Mouse (Mus musculus) splenic B cell, adult 2 months (primary cell): ENCODE data around the gene Rab33b.
"Not testable (repeated sequence)": the region's sequence is repeated elsewhere in the genome, so short reads cannot be mapped to it uniquely, and the experiment has no call there.

Source experiments
- DNase-seq: peaks from one replicate; pipeline ENCODE4 v3.0.0-alpha.2; 2011; ENCODE audit warnings: low read depth, low spot score
- H3K27me3 ChIP-seq: 2 replicates; pipeline ENCODE4 v1.6.1; 2012; ENCODE audit warnings: mild to moderate bottlenecking, low read length, moderate library complexity, mixed read lengths; ENCODE audit not compliant: control insufficient read depth, poor library complexity, insufficient read depth, severe bottlenecking
- H3K36me3 ChIP-seq: 2 replicates; pipeline ENCODE4 v1.6.1; 2012; ENCODE audit warnings: mild to moderate bottlenecking, low read length, moderate library complexity, mixed read lengths; ENCODE audit not compliant: control insufficient read depth, poor library complexity, insufficient read depth, severe bottlenecking

Rab33b gene

DNA sequence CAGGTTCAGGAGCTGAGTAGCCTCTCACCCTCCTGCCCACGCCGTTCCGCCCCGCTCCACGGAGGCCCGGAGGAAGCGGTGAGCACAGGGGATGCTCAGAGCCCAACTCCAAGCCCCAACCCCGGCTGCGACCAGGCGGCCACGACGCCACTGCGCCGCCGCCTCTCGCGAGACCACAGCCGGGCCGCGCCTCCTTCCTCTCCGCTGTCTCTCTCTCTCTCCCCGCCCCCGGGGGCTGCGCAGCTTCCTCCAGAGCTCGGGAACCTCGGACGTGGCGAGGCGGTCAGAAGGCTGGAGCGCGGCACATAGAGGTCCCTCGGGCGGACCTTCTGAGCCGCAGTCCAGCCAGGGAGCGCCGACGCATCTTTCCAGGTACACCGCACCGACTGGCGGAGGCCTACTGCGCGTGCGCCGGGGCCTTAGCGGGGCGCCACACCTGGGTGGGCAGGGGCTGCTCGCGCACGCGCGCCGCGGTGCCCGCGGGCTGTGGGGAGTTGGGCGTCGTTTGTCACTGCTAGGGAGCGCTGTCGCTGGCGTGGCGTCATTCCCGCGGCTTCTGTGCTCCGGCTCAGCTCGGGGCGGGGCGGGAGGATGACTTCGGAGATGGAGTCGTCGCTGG is at the start of gene Rab33b:
TSS of gene Rab33b (plus strand) at position 180 of the 619 bp plus-strand sequence.
- peak; percentile 98 for DNase-seq
- Histone ChIP-seq H3K27me3 (no peaks in the 10 kb centered on the region), H3K36me3 (no peaks in the 10 kb centered on the region)

DNA sequence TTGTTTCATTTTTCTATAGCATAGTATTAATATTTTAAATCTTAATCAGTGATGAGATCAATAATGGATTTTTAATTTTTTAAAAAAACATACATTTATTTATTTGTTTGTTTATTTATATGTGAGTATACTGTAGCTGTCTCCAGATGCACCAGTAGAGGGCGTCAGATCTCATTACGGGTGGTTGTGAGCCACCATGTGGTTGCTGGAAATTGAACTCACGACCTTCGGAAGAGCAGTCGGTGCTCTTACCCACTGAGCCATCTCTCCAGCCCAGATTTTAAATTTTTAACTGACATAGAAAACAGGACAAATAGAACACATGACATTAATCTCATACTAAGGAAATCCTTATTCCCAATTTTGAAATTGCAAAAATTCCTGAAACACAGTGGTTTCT is 49.4 kb upstream of the Rab33b start:
- not testable (repeated sequence) for DNase-seq, H3K27me3 ChIP-seq

DNA sequence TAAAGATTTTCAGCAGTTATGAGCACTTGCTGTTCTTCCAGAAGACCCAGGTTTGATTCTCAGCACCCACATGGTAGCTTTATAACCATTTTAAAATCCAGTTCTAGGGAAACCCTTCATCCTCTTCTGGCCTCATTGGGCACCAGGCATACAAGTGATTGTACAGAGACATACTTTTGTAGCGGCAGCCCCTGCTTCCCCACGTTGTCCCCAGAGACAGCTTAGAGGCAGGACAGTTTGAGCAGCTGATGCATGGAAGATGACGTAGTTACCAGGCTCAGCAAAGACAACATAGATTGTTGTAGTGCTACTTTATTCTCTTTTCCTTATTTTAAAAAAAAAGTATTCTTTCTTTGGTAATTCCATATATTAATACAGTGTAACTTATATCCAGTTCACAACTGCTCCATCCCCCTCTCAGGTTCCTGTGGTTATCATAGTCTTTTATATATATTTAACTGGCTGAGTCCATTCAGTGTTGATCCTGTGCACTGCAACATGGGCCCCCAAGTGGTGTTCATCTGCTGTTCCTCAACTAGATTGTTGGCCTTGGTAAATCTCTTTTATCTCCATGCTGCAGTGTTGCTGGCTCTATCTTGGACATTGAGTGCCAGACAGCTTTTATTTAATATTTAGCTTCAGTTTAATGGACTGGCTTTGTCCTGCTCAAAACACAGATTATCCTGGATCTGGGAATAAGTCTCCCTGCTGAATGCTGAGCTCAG is 48.7 kb upstream of the Rab33b start:
- peak; percentile 75 for DNase-seq
- Histone ChIP-seq H3K27me3 (no peaks in the 10 kb centered on the region), H3K36me3 (peaks cover 2% of the 10 kb centered on the region; the same call in 1 of the 2 replicates)

More for the DNA sequence above, 49.4 kb upstream of the Rab33b start:
- not testable (repeated sequence) for H3K36me3 ChIP-seq

DNA sequence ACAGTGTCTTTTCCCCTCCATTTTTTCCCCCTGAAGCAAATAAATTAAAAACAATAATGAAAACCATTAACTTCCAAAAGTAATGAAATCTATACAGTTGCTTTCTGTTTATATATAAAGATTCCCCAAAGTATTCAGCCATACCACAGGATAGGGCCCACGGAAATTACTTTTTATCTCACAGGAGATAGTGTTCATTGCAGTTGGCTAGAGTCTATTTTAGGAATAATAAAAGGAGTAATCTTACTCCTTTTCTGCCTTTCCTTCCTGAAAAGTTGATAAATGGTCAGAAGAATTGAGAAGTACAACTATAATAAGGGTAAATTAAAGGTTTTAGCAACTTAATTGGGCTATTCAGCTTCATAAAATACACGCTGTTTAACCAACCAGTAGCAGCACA is 15.2 kb upstream of the Rab33b start:
- no peaks in the 10 kb centered on the region for H3K27me3 ChIP-seq
- no peak for DNase-seq
- peaks cover 16% of the 10 kb centered on the region for H3K36me3 ChIP-seq

DNA sequence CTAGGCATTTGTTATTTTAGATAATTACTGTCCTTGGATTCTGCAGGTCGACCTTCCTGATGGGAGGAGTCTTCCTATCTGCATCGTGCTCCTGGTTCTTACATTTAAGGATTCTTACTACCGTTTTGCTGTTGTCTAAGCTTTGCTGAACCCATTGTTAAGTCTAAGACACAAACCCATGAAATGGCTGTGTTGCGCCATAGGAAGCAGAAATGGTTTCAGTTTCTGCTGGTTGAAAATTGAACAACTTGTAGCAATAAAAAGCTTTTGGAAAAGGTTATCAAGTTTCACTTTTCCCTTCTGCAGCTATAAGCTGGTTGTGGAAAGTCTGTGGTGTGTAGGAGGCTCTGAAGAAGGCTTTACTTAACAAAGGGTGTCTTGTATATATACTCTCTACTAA is 8.0 kb upstream of the Rab33b start:
- DNase-seq = no peak
- Histone ChIP-seq H3K27me3 (no peaks in the 10 kb centered on the region), H3K36me3 (peaks cover 8% of the 10 kb centered on the region; the same call in 1 of the 2 replicates)

DNA sequence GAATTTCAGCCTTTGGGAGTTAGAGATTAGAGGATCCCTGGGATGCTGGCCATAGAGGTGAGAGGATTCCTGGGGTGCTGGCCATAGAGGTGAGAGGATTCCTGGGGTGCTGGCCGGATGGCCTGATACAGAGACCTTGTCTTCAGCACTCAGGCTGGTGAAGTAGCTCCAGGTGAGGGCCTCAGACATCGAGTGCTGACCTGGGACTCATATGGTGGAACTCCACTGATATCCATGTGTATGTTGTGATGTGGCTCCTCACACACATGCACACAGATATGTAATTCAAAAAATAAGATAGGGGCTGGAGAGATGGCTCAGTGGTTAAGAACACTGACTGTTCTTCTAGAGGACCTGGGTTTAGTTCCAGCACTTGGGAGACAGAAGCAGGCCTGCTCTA is 3.8 kb upstream of the Rab33b start:
- H3K36me3 ChIP-seq = no peaks in the 10 kb centered on the region
- no peak for DNase-seq
- H3K27me3 ChIP-seq = no peaks in the 10 kb centered on the region

DNA sequence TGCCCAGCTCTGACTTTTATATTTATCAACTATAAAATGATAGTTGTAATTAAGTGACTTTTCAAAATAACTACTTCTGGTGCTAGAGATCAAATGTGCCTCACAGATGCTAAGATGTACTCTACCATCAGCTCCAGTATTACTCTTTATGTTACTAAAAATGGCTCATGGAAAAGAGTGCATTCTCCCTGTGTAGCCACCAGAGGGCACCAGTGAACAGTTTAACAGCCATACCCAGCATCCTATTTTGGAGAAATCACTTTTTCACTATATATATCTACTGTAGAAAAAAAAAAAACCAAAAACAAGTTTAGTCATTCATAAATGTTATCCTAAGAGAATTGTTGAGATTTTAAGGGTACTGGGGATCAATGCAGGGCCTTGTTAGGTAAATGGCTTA is 2.7 kb upstream of the Rab33b start:
- DNase-seq = peak; percentile 81
- Histone ChIP-seq H3K27me3 (no peaks in the 10 kb centered on the region), H3K36me3 (no peaks in the 10 kb centered on the region)

DNA sequence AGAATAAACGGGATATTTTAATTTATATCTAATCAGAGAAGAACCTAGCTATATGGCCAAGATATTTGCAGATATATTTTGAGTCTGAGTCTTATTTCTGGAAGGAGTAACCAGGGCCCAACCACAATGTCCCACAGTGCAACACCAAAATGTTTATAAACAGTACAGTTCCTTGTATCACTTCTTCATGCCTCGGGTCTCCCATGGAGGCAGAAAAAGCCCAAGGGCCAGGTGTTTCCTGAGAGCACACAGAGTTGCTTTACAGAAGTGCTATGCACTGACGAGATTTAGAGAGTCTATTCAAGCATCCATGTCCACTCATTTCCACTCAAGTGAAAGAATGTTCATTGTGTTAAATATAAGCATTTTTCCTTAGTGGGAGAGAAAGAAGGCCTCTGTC is 1.8 kb upstream of the Rab33b start:
- peak; percentile 32 for DNase-seq
- Histone ChIP-seq H3K27me3 (no peaks in the 10 kb centered on the region), H3K36me3 (no peaks in the 10 kb centered on the region)

DNA sequence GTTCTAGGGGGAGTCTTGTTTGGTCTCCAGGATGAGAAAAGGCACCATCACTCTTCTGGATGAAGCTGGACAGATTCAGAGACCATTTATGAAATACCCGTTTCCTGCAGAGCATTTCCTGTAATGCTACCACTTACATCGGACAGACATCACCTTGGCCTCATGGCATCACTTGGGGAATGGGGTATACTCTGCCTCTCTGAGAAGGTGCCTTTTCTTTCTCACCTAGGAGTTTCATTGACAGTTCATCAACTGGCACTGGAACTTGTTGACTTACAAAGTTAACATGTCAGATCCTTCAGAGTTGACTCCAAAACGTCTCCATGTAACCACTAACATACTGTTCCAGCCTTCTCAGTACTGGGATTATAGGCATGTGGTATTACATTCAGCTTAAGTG is 939 bp upstream of the Rab33b start:
- no peaks in the 10 kb centered on the region for H3K36me3 ChIP-seq
- no peak for DNase-seq

DNA sequence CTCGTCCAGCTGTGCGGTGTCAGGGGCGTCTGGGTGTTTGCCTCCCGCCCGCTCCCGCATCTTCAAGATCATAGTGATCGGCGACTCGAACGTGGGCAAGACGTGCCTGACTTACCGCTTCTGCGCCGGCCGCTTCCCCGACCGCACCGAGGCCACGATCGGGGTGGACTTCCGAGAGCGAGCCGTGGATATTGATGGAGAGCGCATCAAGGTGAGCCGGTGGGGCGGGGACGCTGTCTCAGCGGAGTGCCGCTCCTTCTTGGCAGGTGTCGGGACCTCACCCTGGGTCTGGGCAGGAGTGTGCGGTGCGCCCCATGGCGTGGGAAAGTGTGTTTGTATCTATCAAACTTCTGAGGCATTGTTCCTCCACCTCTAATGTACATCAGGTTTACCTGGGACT is 650 bp downstream of the Rab33b start:
- no peak for DNase-seq
- no peaks in the 10 kb centered on the region for H3K36me3 ChIP-seq
- H3K27me3 ChIP-seq = no peaks in the 10 kb centered on the region

More for the DNA sequence above, 939 bp upstream of the Rab33b start:
- H3K27me3 ChIP-seq = no peaks in the 10 kb centered on the region

DNA sequence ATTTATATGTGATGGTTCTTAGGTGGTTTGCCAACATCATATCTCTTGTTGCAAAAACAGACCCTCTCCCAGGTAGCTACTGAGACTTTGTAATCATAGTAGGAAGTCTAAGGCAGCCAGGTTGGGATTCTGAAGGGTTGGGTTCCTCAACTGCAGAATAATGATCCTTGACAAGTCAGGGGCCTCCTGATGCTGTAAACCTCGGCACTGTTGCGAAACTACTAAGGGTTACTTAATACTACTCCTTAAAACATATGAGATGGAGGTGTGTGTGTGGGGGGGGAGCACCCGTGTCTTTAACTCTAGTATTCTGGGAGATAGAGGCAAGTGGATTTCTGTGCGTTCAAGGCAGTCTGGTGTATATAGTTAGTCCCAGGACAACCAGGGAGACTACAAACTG is 1.6 kb downstream of the Rab33b start:
- no peak for DNase-seq
- no peaks in the 10 kb centered on the region for H3K27me3 ChIP-seq
- no peaks in the 10 kb centered on the region for H3K36me3 ChIP-seq

DNA sequence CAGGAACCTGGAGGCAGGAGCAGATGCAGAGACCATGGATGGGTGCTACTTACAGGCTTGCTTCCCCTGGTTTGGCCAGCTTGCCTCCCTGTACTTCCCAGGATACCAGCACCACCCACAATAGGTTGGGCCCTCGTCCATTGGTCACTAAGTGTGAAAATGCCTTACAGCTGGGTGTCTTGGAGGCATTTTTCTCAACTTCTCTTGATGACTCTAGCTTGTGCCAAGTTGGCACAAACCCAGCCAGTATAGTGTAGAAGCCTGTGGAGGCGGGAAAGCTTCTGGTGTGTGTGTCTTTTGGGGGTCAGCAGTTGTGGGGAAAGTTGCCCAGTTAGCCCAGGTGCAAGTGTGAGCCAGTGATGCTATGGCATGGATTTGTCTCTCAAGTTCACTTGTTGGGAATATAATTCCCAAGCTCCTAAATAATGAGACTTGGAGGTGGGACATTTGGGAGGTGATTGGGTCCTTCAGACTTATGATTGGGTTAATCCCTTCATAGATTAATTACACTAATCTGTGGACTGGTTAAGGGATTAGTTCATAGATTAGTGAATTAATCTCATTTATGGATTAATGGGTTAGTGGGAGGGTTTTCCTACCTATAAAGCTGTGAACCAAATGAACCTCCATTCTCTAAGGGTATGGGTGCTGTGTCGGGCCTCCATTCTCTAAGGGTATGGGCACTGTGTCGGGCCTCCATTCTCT is 2.9 kb downstream of the Rab33b start:
- no peaks in the 10 kb centered on the region for H3K27me3 ChIP-seq
- no peaks in the 10 kb centered on the region for H3K36me3 ChIP-seq
- DNase-seq = no peak

DNA sequence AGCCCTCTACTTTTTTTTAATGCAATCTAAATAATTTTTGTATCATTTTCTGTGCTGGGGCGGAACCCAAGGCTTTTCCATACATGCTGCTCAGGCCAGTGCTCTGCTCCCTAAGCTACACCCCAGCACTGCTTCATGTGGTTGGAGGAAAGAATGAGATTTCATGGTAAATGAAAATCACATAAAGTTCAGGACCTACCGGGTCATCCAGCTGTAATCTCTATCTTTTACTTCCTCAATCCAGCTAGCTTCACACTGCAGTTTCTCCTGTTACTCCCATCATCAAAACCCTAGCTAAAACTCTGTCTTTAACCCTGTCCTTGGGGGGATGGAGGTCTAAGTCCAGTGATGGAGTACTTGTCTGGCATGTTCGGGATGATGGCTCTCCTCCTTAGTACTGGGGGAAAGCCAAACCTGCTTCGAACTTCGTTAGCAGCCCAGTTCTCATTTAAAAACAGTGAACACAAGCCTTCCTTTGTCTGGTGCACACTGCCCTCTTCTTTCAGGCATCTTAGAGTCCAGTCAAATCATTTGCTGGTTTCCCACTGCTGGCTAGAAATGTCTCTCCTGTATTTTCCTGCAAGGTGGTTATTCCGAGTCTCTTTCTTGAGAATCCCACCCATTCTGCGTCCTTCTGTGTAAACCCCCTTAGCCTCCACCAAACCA is 6.5 kb downstream of the Rab33b start:
- H3K36me3 ChIP-seq = 0 out of 2 replicates have a peak, but pooled peaks cover 4% of the 10 kb centered on the region
- DNase-seq = no peak
- H3K27me3 ChIP-seq = no peaks in the 10 kb centered on the region

DNA sequence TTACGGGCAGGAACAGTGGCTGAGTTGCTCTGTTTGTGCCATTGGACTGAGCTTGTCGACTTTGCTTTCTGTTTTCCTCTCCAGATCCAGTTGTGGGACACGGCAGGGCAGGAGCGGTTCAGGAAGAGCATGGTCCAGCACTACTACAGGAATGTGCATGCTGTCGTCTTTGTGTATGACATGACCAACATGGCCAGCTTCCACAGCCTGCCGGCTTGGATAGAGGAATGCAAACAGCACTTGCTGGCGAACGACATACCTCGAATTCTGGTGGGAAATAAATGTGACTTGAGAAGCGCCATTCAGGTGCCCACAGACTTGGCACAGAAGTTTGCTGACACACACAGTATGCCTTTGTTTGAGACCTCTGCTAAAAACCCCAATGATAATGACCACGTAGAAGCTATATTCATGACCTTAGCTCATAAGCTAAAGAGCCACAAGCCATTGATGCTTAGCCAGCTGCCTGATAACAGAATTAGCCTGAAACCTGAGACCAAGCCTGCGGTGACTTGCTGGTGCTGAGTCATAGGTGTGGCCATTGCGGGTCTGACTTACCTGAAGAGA is 9.6 kb downstream of the Rab33b start:
- DNase-seq = no peak
- H3K36me3 ChIP-seq = 0 out of 2 replicates have a peak, but pooled peaks cover 4% of the 10 kb centered on the region

More for the DNA sequence above, 9.6 kb downstream of the Rab33b start:
- no peaks in the 10 kb centered on the region for H3K27me3 ChIP-seq
